Mouse (Mus musculus): ENCODE data around the gene Gm13275. TPM values are rescaled to one million over a fixed set of nuclear protein-coding genes. Genes with fewer than 3 reads are reported as not detected.

Gm13275 gene
- polyA plus RNA-seq, 1 experiment from 2014 or later: not detected

DNA sequence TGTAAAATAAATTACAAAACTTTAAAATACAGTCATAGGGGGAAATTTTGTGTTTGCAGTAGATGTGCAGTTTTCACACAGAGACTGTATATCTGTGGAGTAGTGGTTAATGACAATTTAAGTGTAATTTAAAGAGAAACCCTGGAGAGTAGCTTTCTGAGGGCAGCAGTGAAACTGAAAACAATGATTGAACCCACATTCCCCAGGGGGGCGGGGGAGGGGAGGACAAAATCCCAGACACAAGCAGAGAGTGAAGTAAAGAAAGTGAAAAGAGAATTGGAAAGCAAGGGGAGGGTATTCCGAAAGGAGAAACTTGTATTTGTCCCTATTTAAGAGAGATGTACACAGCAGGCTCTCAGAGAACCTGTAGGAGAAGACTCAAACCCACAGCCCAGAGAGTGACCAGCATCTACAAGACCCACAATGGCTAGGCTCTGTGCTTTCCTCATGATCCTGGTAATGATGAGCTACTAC is 47.2 kb downstream of the Gm13275 start, which contains the start of gene Ifna4:
Gene Ifna4, plus strand, starts transcription at position 424 of the 474 bp plus-strand sequence.
- Histone ChIP-seq H3K9ac (no peak within 1 kb of the TSS), H3K27ac (ENCODE audit: low read depth) (no peak within 1 kb of the TSS), H3K4me1 (ENCODE audit: insufficient read depth) (no peaks in the 10 kb centered on the region), H3K36me3 (ENCODE audit: insufficient read depth) (no peaks in the 10 kb centered on the region), H3K9me3 (ENCODE audit: low read depth, low read length) (no peaks in the 10 kb centered on the region), H3K4me3 (ENCODE audit: low read depth, low read length) (no peak within 1 kb of the TSS), H3K27me3 (ENCODE audit: insufficient read depth, low read length) (no peaks in the 10 kb centered on the region), H3K4me2 (no peak within 1 kb of the TSS)
- DNase-seq (no peak), ATAC-seq (ENCODE audit: insufficient read depth) (no peak)
- WGBS: 41% methylated on average over 2 of the region's 2 CpGs
- TF ChIP-seq CTCF (IDR thresholded peaks at IDR 0.05; ENCODE audit: low read depth): no peak

Other genes starting within 250 kb of the Gm13275 start
- gene Ifna15, start 236.2 kb upstream of the Gm13275 start, polyA plus RNA-seq (2014; fragmentation: Nextera tagmentation; extraction: Ambion mirVana): not detected in 2 replicates
- not detected in 2 replicates for gene Ifna14, start 222.7 kb upstream of the Gm13275 start, polyA plus RNA-seq (2014; fragmentation: Nextera tagmentation; extraction: Ambion mirVana)
- gene Ifna9, start 202.1 kb upstream of the Gm13275 start, polyA plus RNA-seq (2014; fragmentation: Nextera tagmentation; extraction: Ambion mirVana): not detected in 2 replicates
- not detected in 2 replicates for gene Ifna12, start 191.1 kb upstream of the Gm13275 start, polyA plus RNA-seq (2014; fragmentation: Nextera tagmentation; extraction: Ambion mirVana)
- gene C87499, start 160.1 kb upstream of the Gm13275 start, polyA plus RNA-seq (2014; fragmentation: Nextera tagmentation; extraction: Ambion mirVana): not detected in 2 replicates
- gene Ifna13, start 150.0 kb upstream of the Gm13275 start, polyA plus RNA-seq (2014; fragmentation: Nextera tagmentation; extraction: Ambion mirVana): not detected in 2 replicates
- not detected in 2 replicates for gene Ifna16, start 117.6 kb upstream of the Gm13275 start, polyA plus RNA-seq (2014; fragmentation: Nextera tagmentation; extraction: Ambion mirVana)
- not detected in 2 replicates for gene Ifna2, start 110.6 kb upstream of the Gm13275 start, polyA plus RNA-seq (2014; fragmentation: Nextera tagmentation; extraction: Ambion mirVana)
- not detected in 2 replicates for gene Ifnab, start 103.1 kb upstream of the Gm13275 start, polyA plus RNA-seq (2014; fragmentation: Nextera tagmentation; extraction: Ambion mirVana)
- gene Gm26566, start 72.7 kb upstream of the Gm13275 start, polyA plus RNA-seq (2014; fragmentation: Nextera tagmentation; extraction: Ambion mirVana): 1.1 TPM in 2 replicates
- 117 TPM in 2 replicates for gene Klhl9, start 72.0 kb upstream of the Gm13275 start, polyA plus RNA-seq (2014; fragmentation: Nextera tagmentation; extraction: Ambion mirVana)
- gene Gm13271, start 39.6 kb upstream of the Gm13275 start, polyA plus RNA-seq (2014; fragmentation: Nextera tagmentation; extraction: Ambion mirVana): not detected in 2 replicates
- 0.27 and 0.33 TPM in 2 replicates for gene Gm13283, start 34.4 kb upstream of the Gm13275 start, polyA plus RNA-seq (2014; fragmentation: Nextera tagmentation; extraction: Ambion mirVana)
- 0.60 TPM in 1 of 2 replicates, not detected in the other for gene Gm13290, start 20.7 kb upstream of the Gm13275 start, polyA plus RNA-seq (2014; fragmentation: Nextera tagmentation; extraction: Ambion mirVana)
- not detected in 2 replicates for gene Gm13289, start 17.6 kb upstream of the Gm13275 start, polyA plus RNA-seq (2014; fragmentation: Nextera tagmentation; extraction: Ambion mirVana)
- gene Gm13272, start 14.6 kb upstream of the Gm13275 start, polyA plus RNA-seq (2014; fragmentation: Nextera tagmentation; extraction: Ambion mirVana): not detected in 2 replicates
- gene Ifnz, start 12.4 kb upstream of the Gm13275 start, polyA plus RNA-seq (2014; fragmentation: Nextera tagmentation; extraction: Ambion mirVana): 0.14 and 0.26 TPM in 2 replicates
- gene Gm13276, start 8.8 kb upstream of the Gm13275 start, polyA plus RNA-seq (2014; fragmentation: Nextera tagmentation; extraction: Ambion mirVana): not detected in 2 replicates
- not detected in 2 replicates for gene Gm13277, start 5.9 kb upstream of the Gm13275 start, polyA plus RNA-seq (2014; fragmentation: Nextera tagmentation; extraction: Ambion mirVana)
- gene Gm13278, start 2.9 kb upstream of the Gm13275 start, polyA plus RNA-seq (2014; fragmentation: Nextera tagmentation; extraction: Ambion mirVana): not detected in 2 replicates
- not detected in 2 replicates for gene Gm13279, start 2.9 kb downstream of the Gm13275 start, polyA plus RNA-seq (2014; fragmentation: Nextera tagmentation; extraction: Ambion mirVana)
- 1.2 and 1.7 TPM in 2 replicates for gene Gm13285, start 5.2 kb downstream of the Gm13275 start, polyA plus RNA-seq (2014; fragmentation: Nextera tagmentation; extraction: Ambion mirVana)
- gene Gm13287, start 8.8 kb downstream of the Gm13275 start, polyA plus RNA-seq (2014; fragmentation: Nextera tagmentation; extraction: Ambion mirVana): not detected in 2 replicates
- 0.09 TPM in 1 of 2 replicates, not detected in the other for gene Gm13288, start 11.0 kb downstream of the Gm13275 start, polyA plus RNA-seq (2014; fragmentation: Nextera tagmentation; extraction: Ambion mirVana)
- gene Ifna7, start 21.7 kb downstream of the Gm13275 start, polyA plus RNA-seq (2014; fragmentation: Nextera tagmentation; extraction: Ambion mirVana): not detected in 2 replicates
- not detected in 2 replicates for gene Ifna11, start 25.5 kb downstream of the Gm13275 start, polyA plus RNA-seq (2014; fragmentation: Nextera tagmentation; extraction: Ambion mirVana)
- not detected in 2 replicates for gene Ifna6, start 32.9 kb downstream of the Gm13275 start, polyA plus RNA-seq (2014; fragmentation: Nextera tagmentation; extraction: Ambion mirVana)
- gene Ifna5, start 41.0 kb downstream of the Gm13275 start, polyA plus RNA-seq (2014; fragmentation: Nextera tagmentation; extraction: Ambion mirVana): not detected in 2 replicates
- not detected in 2 replicates for gene Ifna4, start 47.4 kb downstream of the Gm13275 start, polyA plus RNA-seq (2014; fragmentation: Nextera tagmentation; extraction: Ambion mirVana)
- gene Ifna1, start 55.6 kb downstream of the Gm13275 start, polyA plus RNA-seq (2014; fragmentation: Nextera tagmentation; extraction: Ambion mirVana): not detected in 2 replicates
- not detected in 2 replicates for gene Ifne, start 85.7 kb downstream of the Gm13275 start, polyA plus RNA-seq (2014; fragmentation: Nextera tagmentation; extraction: Ambion mirVana)

All from lung, embryonic 14.5 days (tissue).